Mouse (Mus musculus): ENCODE data around the gene Epha7.

The Epha7 gene

DNA sequence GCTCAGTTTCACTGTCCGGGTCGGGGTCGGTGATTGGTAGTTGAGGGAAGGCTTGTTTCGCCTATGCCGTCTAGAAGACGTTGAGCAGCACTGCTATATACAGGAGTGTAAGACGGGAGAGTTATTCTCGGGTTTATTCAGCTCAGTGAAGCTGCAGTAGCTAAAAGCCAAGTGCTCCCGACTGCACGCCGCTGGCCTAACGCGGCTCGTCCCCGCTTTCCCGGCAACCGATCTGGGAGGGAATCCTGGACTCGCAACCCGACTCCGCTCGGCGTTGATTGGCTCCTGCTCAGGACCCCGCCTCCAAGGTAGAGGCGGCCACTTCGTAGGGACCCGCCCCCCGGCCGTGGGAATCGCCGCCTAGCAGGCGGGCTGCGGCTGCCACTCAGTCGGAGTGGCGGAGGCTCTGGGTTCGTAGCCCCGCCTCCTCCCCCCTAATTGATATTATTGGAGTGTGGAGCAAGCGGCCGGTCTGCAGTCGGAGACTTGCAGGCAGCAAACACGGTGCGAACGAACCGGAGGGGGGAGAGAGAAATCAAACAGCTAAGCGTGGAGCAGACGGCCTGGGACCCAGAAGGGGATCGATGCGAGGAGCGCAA is at the start of gene Epha7:
TSS of gene Epha7 (plus strand) at position 441 of the 599 bp plus-strand sequence.
- DNase-seq (ENCODE audit: low spot score), result peak; percentile 96

- DNase-seq (ENCODE audit: low spot score), result no peak
Observed at GRCm38 (mm10) chr4:28783961-28784360, 29.0 kb upstream of the Epha7 start.

DNA sequence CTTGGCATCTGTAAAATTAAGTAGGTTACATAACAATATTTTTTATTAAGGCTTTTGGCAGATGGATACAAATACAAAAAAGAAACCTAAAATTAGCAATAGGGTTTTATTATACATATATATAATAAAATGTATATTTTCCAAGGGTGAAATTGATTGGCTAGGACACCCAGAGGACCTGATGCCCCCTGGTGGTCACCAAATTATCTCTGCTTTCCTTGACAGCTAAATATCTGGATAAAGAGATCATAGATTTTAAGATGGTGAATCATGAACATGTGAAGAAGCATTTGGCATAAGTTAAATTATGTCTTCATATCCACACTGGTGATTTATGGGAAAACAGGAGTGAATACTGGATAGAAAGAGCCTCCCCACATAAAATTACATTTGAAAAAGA is 4.1 kb upstream of the Epha7 start:
- DNase-seq (ENCODE audit: low spot score), result no peak

DNA sequence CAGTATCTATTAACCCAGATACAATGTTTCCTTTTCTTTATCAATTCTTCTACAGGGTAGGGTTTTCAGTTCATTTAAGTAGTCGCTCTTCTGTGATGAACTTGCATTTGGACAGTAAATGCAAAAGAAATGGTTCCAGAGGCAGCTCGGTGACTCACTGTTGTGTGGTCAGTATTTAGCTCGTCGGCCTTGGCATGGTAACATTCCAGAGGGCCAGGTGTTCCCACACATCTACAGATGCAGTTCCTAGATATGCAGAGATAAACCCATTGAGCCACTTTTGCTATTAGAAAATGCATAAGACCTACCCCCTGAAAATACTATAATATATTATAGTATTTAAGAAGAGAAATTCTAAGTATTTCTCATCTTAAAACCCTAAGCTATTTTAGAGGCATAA is 3.2 kb upstream of the Epha7 start:
- no peak for DNase-seq (ENCODE audit: low spot score)

DNA sequence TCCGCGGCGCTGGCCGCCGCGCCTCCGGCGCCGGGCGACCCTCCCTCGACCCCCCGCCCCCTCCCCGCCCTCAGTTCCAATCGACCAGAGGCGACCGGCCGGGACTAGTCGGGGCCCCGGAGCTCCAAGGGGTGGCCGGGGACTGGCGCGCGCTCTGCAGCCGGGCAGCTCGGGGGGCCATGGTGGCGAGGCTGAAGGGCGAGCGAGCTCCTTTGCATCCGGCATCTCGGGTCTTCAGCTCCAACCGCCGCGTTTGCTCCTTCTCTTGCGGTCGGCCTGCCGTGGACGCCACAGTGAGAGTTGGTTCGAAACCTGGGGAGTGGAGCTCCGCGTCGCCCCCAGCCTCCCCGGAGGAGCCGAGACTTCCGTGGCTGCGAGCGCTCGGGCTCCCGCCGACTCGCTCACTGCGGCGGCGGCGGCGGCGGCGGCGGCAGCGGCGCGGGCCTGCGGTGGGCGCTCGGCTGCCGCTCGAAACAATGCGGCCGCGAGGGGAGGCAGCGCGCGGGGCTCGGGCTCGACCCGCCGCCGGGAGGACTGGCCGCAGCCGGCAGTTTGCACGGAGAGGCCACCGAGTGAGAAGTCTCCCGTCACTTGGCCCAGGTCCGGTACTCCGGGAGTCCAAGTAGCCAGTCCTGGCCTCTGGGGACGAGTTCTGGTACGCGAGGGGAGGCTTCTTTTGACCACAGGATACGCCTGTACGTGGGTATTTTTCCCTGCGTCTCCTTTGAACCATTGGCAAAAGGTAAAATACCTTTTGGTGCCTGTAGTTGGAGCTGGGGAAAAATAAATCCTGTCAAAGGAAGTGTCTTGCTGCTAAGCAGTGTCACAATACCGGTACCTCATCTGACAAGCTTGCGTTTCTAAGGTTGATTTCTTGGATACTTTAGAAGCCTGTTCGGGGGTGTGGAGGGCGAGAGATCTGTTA is 882 bp downstream of the Epha7 start:
- peak; percentile 39 for DNase-seq (ENCODE audit: low spot score)

DNA sequence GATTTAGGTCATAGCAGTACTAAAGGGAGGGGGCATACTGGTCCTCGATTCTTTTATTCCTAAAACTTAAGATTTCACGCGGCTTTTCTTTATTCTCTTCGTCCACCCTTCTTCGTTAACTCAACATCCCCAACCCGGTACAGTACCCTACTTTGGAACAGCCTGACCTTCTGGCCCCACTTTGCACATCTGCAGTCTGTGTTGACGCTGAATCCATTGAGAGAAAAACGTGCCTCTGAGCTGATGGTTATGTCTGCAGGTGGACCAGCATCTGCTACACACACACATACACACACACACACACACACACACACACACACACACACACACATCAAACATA is 1.5 kb downstream of the Epha7 start:
- no peak for DNase-seq (ENCODE audit: low spot score)

- DNase-seq (ENCODE audit: low spot score), result peak; percentile 49
Observed at GRCm38 (mm10) chr4:28814816-28815620, 2.1 kb downstream of the Epha7 start.

- no peak for DNase-seq (ENCODE audit: low spot score)
Observed at GRCm38 (mm10) chr4:28815621-28815920, 2.6 kb downstream of the Epha7 start.

DNA sequence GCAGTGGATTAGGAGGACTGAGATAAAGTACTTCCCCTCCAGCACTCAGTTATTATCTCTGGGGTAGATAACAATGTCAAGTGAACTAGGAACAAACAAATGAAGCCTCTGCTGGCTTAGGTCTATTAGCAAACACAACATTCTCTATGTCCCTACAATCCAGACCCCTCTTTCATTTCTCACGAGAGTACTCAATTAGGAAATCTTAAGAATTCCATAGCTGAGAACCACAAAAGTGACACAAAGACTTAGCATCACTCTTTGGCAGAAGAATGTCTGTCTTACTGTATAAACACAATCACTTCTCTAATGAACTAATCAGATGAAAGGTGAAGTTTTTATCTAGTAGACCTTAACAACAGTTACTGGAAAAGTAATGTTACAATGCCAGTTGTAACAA is 10.7 kb downstream of the Epha7 start:
- DNase-seq (ENCODE audit: low spot score), result no peak

GRCm38 (mm10) chr4:28824616-28825015 is 11.7 kb downstream of the Epha7 start:
- no peak for DNase-seq (ENCODE audit: low spot score)

DNA sequence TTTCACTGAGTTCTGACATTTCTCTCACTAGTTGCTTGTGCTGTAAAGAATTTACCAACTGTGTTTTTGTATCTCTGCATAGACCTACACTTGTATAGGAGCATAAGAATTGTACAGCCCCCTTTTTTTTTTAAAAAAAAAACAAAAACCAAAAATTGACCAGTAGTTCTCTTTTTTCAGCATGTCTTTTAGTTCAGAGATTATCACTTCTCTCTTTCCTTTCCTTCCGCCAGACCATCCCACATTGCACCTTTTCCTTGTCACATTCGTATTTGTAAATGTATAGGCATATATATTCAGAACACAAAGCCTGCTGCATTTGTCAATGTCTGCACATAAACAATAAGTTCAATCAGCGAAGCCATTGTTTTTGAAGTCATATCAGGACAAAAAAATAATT is 24.7 kb downstream of the Epha7 start:
- DNase-seq (ENCODE audit: low spot score), result no peak

DNA sequence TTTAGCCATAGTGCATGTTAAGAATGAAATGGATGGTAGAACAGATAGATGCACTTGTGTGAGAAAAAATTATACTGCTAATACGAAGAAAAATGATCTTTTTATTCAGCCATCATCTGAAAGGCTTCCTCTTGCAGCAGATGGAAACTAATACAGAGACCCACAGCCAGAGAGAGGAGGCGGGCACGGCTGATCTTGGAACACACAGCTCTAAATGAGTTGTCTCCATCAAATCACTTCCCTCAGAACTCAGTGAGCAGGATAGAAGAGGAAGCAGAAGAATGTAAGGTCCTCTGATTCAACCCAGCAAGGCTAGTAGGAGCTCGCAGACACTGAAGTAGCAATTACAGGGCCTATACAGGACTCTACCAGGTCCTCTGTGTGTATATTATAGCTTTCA is 33.4 kb downstream of the Epha7 start:
- no peak for DNase-seq (ENCODE audit: low spot score)

DNA sequence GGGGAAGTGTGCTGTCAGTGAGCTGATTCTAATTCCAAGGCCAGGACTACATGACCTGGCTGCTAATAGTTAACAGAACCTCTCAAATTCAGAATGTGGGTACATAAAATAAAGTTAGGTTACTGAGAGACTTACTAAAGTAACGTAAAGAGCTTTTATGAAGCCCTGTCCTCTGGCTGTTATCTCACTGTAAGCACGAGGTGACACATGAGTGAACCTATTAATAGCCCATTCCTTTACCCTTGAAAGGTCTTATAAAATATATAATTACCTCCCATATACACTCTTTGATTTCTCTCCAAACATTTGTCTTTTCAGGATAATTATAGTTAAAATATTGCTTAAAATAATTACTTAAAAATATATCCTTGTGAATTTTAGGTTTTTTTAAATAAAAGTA is 37.5 kb downstream of the Epha7 start:
- DNase-seq (ENCODE audit: low spot score), result no peak

- DNase-seq (ENCODE audit: low spot score), result no peak
Observed at GRCm38 (mm10) chr4:28862845-28863666, 50.1 kb downstream of the Epha7 start.

GRCm38 (mm10) chr4:28866411-28866810 is 53.5 kb downstream of the Epha7 start:
- DNase-seq (ENCODE audit: low spot score), result no peak

DNA sequence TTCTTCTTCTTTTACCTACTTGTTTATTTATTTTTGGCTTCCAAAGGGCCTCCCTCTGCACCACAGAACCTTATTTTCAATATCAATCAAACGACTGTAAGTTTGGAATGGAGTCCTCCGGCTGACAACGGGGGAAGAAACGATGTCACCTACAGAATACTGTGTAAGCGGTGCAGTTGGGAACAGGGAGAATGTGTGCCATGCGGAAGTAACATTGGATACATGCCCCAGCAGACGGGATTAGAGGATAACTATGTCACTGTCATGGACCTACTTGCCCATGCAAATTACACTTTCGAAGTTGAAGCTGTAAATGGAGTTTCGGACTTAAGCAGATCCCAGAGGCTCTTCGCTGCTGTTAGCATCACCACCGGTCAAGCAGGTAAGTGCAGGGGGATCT is 58.7 kb downstream of the Epha7 start:
- DNase-seq (ENCODE audit: low spot score), result no peak

- DNase-seq (ENCODE audit: low spot score), result no peak
Observed at GRCm38 (mm10) chr4:28881271-28882044, 68.5 kb downstream of the Epha7 start.

DNA sequence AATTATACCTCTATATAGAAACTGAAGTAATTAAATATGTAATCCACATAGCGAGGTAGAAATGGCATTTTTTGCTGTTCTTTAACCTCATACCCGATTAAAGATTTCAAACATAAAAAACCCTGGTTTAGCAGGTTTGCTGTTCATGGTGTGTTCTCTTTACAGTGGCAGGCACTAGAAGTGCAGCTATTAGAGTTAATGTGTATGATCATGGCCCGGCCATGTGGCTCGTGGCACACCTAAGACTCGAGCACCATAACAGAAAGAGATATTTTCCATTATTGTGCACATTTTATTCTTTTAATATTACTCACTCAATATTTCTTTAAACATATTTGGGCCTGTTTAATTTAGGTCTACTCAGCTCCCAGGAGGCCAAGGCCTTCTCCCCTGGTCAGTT is 76.7 kb downstream of the Epha7 start:
- no peak for DNase-seq (ENCODE audit: low spot score)

DNA sequence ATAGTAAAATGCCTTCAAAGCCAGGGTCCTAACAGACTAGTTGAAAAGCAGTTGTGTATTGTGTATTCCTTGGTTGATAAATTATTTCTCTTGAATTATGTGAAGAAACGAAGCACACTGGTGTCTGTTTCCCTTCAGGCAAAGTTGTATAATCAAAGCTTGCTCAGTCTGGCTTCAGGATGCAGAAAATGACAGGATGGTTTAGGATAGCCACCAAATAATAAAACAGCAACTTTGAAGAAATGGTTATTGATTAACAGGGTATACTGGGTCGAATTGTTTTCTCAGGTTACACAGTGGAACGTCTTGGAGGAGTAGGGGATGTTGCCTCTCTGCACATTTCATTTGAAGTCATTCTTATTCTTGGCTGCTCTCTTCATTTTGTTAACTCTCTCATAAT is 77.2 kb downstream of the Epha7 start:
- DNase-seq (ENCODE audit: low spot score), result no peak

DNA sequence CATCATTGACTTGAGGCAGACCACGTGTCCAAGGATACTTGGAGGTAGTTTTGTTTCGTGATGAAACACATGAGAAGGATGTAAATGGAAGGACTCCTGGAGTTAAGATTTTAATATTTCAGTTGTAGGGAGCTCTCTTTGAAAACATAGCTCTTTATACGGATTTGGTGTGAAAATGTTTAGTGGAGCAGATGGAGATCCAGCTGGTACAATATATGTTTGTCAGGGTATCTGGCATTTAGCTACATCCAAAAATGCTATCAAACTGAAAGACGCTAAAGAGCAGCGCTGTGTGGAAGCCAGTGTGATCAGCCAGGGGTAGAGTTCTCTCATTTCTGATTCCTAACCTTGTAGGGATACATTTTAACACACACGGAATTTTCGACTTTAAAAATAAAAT is 82.5 kb downstream of the Epha7 start:
- DNase-seq (ENCODE audit: low spot score), result no peak

GRCm38 (mm10) chr4:28899373-28899772 is 86.4 kb downstream of the Epha7 start:
- no peak for DNase-seq (ENCODE audit: low spot score)
